Mouse (Mus musculus): ENCODE data around the gene Dll4. TPM values are rescaled to one million over a fixed set of nuclear protein-coding genes. Genes with fewer than 3 reads are reported as not detected.

Dll4 gene
- polyA plus RNA-seq, 1 experiment from 2014 or later = 3.3 TPM

DNA sequence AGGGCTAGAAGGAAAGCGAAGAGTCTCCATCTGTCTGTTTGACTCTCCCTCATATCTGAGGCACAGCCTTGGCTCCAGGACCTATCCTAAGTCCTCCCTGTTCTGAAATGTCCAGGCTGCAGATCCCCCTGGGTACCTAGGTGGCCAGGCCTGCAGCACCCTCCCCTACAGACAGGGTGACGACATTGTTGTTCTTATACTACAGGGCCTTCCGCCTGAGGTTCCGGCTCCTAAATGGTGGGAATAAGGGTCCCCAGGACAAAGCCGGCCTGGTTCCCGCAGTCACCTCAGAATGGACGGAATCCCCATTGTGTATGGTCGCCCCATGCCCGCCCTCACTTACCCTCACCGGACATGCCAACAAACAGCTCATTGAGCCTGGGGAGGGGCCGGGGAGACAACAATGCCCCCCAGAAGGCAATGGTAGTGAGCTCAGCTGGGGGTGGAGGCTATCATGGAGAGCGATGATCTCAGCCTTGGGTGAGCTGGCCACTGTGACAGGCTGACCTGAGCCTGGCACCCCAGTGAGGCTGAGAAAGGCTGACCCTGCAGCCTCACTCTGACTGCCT is 10.8 kb upstream of the Dll4 start:
- H3K27ac ChIP-seq = peak overlapping the region; percentile 44; the same call in 1 of the 2 replicates
- H3K4me3 ChIP-seq = no peak overlapping the region
- DNase-seq (ENCODE audit: extremely low spot score, low spot score) = no peak
- H3K27me3 ChIP-seq (ENCODE audit: poor library complexity, severe bottlenecking) = peaks cover 94% of the 10 kb centered on the region
- peaks cover 50% of the 10 kb centered on the region for H3K4me1 ChIP-seq
- 58% methylated on average over 12 of the region's 12 CpGs for WGBS
- no peaks in the 10 kb centered on the region for H3K36me3 ChIP-seq (replicated peaks)
- H3K9me3 ChIP-seq = peaks cover 4% of the 10 kb centered on the region; the same call in 1 of the 2 replicates

DNA sequence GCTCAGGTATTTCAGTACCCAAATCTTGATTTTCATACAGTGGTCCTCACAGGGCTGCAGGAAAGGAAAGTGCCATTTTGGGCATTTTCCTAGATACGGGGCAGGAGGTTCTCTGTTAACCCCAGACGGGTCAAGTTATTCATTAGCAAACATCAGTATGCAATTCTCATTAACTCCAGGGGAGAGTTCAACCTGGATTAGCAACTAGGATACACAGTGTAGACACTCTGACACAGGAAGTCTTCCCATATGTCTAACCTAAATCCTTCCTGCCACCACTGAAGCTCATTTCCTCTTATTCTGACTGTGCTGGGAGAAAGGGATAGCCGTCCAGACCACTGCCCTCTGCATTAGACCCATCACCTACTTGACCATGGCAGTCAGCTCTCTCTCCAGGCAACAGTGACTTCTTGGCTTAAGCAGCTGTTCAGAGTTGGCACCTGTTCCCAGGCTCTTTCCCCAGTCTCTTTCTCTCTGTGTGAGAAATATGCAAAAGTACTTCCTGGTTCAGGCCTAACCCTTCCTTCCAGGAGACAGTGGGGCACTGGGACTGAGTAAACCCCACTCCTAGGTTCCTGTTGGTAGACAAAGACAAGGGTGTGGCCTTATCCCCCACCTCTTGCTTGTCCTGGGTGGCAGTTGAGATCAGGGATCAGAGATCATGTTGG is 7.4 kb upstream of the Dll4 start:
- H3K4me1 ChIP-seq = peaks cover 46% of the 10 kb centered on the region
- WGBS = 76% methylated on average over 3 of the region's 3 CpGs
- H3K4me3 ChIP-seq = no peak overlapping the region
- H3K27ac ChIP-seq = no peak overlapping the region
- no peak for DNase-seq (ENCODE audit: extremely low spot score, low spot score)
- peaks cover 99% of the 10 kb centered on the region for H3K27me3 ChIP-seq (ENCODE audit: poor library complexity, severe bottlenecking)
- peaks cover 4% of the 10 kb centered on the region; the same call in 1 of the 2 replicates for H3K9me3 ChIP-seq
- H3K36me3 ChIP-seq (replicated peaks) = no peaks in the 10 kb centered on the region

DNA sequence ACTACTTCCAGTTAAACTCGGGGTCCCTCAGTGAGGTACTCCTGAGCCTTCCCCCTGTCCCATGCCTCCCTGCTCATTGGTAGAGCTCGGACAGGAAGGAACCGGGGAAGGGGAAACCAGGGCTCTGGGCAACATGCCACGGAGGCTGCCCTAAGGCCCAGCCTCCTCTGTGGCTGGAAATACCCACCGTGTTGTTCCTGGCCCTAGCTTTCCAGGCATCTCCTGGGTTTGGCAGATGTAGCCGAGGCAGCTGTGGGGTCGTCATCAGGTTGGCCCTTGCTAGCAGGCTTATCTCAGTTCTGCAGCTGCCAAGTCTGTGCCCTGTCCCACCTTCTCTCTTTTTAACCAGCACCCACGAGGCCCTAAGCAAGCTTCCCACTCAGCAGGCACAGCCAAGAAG is 5.0 kb upstream of the Dll4 start:
- Histone ChIP-seq H3K27me3 (ENCODE audit: poor library complexity, severe bottlenecking) (peaks cover 99% of the 10 kb centered on the region), H3K4me1 (peaks cover 47% of the 10 kb centered on the region), H3K27ac (no peak overlapping the region), H3K36me3 (replicated peaks) (no peaks in the 10 kb centered on the region), H3K4me3 (no peak overlapping the region), H3K9me3 (peaks cover 4% of the 10 kb centered on the region; the same call in 1 of the 2 replicates)
- WGBS = 77% methylated on average over 8 of the region's 8 CpGs
- no peak for DNase-seq (ENCODE audit: extremely low spot score, low spot score)

DNA sequence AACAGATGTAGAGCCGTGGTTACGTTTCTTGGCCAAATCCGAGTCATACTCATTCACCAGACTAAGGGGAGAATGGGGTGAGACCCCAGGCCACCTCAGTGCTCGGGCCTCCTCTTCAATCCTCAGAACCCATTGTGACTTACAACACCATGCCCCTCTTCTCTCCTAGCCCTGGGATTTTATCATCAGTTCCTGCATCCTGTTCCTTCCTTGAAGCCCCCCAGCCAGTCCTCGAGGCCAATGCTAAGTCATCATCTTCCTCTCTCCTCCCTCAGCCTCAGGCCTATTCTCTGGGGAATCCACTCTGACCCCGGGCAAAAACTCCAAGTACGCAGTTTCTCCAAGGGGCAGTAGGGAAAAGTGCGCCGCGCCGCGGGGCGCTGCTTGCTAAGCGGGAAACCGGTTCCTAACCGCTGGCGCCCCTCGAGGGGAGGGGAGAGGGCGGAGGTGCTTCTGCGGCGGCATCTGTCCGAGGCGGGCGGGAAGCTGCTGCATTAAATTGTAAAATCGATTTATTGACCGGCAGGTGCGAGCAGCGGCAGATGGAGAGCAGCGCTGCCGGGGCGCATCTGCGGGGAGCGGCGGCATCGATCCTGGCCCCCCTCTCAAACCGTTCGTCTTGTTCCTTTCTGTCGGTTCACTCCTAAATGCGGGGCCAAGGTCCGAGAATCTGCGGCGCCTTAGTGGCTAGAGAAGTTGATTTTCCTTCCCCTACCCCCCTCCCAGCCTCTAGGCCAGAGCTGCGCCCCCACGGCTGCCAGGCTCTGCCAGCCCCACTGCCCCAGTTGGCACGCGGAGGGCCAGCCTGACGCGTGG is 3.6 kb upstream of the Dll4 start:
- Histone ChIP-seq H3K27me3 (ENCODE audit: poor library complexity, severe bottlenecking) (peaks cover 100% of the 10 kb centered on the region), H3K4me3 (peak overlapping the region; percentile 41), H3K9me3 (no peaks in the 10 kb centered on the region), H3K36me3 (replicated peaks) (no peaks in the 10 kb centered on the region), H3K27ac (peak overlapping the region; percentile 27), H3K4me1 (peaks cover 61% of the 10 kb centered on the region)
- peak; percentile 42 for DNase-seq (ENCODE audit: extremely low spot score, low spot score)
- WGBS = 1% methylated on average over 48 of the region's 48 CpGs

DNA sequence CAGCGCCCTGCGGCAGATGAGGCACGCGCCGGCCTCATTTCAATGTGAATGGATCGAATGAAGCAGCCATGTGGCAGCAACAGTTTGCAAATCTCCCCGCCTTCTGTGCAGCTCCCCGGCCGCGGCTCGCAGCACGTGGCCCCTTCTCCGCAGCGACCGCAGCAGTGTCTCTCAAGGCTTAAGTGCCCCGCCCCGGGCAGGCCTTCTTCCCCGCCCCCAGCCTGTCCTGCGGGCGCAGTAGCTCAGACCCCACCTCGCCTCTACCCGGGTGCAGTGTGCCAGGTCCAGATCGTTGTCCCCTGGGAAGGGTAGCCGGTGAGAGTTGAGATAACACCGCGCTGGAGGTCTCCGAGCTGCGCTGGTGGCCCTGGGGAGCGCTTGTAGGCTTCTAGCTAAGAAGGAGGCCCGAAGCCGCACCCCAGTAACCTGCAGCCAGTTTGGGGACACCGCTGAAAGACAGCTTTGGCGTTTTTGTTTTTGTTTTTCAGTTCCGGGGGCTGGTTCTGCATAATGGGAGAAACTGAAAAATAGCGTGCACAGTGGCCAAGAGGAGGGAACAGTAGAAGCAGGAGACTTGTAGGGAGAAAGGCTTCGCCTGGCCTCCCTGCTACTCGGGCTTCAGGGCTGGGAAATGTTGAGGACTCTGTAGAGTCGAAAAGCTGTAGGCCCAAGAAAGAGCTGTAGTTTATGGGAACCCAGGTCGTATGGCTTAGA is 2.8 kb upstream of the Dll4 start:
- Histone ChIP-seq H3K27ac (peak overlapping the region; percentile 27), H3K4me1 (peaks cover 64% of the 10 kb centered on the region)

DNA sequence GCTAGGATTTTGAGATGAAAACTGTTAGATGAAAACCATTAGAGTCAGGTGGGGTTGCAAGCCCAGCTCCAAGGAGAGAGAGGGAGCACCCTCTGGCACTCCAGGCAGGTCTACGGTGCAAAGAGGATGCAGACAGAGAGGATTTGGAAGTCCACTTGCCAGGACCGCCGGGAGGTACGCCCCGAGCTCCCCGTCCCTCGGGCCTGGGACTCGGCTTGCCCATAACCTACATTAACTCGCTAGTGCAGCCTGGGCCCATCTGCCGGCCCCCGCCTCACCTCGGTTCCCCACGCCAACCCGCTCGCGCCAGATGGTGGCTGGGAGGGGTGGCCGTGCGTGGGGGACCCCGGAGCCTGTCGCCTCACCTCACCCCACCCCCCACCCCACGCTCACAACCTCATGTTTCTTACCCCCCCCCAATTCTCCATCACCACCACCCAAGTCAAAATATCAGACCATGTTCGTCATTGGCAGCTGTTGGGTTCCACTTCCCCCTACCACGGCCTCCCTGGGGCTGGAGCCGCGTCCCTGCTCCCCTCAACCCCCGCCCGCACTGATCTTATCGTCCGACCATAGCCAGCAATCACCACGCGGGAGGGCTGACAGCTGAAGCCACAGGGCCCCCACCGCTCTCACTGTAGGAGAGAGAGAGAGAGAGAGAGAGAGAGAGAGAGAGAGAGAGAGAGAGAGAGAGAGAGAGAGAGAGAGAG is 1.6 kb upstream of the Dll4 start:
- 1% methylated on average over 32 of the region's 32 CpGs for WGBS
- Histone ChIP-seq H3K27ac (no peak overlapping the region), H3K9me3 (no peaks in the 10 kb centered on the region), H3K27me3 (ENCODE audit: poor library complexity, severe bottlenecking) (peaks cover 100% of the 10 kb centered on the region), H3K36me3 (replicated peaks) (no peaks in the 10 kb centered on the region), H3K4me3 (peak overlapping the region; percentile 55), H3K4me1 (peaks cover 64% of the 10 kb centered on the region)
- no peak for DNase-seq (ENCODE audit: extremely low spot score, low spot score)

More for the DNA sequence above, 2.8 kb upstream of the Dll4 start:
- 1% methylated on average over 39 of the region's 39 CpGs for WGBS
- peak overlapping the region; percentile 41 for H3K4me3 ChIP-seq
- DNase-seq (ENCODE audit: extremely low spot score, low spot score) = peak; percentile 74
- no peaks in the 10 kb centered on the region for H3K36me3 ChIP-seq (replicated peaks)
- peaks cover 100% of the 10 kb centered on the region for H3K27me3 ChIP-seq (ENCODE audit: poor library complexity, severe bottlenecking)
- no peaks in the 10 kb centered on the region for H3K9me3 ChIP-seq

DNA sequence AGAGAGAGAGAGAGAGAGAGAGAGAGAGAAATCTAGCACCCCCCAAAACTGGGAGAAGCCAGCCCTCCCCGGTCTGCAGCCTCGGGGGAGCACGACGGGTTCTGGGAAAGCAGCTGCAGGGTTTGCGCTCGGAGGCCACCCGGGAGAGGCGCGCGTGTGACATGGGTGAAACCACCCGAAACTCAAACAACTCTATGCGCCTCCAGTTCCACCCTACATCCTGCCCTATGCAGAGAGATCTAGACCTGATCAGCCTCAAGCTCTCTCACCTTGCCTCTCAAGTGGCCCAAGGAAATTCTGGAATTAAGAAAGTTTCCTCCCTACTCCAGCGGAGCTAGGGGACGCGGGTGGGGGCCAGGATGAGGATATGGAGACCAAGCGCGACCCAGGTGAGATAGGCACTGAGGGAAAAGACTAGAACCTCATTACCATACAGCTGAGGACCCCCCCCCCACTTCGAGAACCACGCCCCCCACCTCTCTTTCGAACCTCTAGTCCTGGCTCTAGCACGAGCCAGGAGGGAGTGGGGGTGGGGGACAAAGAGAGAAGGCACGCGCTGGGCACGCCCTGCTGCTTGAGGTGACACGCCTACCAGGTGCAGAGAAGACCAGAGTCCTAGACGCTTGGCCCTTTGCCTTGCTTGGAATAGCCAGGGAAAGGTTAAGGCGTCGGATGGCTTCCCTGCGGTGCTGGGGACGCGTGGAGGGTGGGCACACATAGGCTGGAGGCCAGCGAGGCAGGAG is 837 bp upstream of the Dll4 start:
- 1% methylated on average over 32 of the region's 32 CpGs for WGBS
- Histone ChIP-seq H3K27me3 (ENCODE audit: poor library complexity, severe bottlenecking) (peaks cover 100% of the 10 kb centered on the region), H3K9me3 (no peaks in the 10 kb centered on the region), H3K4me3 (peak overlapping the region; percentile 55), H3K27ac (no peak overlapping the region), H3K36me3 (replicated peaks) (no peaks in the 10 kb centered on the region), H3K4me1 (peaks cover 68% of the 10 kb centered on the region)
- no peak for DNase-seq (ENCODE audit: extremely low spot score, low spot score)

DNA sequence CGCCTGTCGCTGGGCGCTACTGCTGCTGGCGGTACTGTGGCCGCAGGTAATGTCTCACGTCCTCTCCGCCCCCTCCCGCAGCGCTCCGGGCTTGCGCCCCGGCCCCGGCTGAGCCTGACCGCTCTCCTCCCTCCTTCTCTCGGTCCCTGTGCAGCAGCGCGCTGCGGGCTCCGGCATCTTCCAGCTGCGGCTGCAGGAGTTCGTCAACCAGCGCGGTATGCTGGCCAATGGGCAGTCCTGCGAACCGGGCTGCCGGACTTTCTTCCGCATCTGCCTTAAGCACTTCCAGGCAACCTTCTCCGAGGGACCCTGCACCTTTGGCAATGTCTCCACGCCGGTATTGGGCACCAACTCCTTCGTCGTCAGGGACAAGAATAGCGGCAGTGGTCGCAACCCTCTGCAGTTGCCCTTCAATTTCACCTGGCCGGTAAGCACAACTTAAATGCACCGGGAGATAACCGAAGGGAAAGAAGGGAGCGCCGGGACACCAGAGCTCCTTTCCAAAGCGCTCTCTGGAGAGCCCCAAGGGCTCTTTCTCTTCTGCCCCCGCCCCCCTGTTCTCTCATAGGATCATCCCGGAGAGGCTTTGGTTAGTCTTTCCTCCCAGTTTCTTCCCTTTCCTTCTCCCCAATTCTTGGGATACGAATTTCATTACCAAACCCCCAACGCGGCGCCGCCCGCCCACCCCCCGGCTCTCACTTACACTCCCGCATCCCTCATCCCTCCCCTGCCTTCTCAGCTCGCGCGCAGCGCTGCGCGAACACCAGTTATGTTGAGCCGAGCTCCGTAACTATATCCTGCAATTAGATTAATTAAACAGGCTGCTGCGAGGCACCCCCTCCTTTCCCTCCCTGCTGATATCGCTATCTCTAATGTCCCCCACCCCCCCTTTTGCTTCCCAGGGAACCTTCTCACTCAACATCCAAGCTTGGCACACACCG is 847 bp downstream of the Dll4 start:
- WGBS = under 1% methylated on average over 61 of the region's 61 CpGs
- DNase-seq (ENCODE audit: extremely low spot score, low spot score) = no peak

DNA sequence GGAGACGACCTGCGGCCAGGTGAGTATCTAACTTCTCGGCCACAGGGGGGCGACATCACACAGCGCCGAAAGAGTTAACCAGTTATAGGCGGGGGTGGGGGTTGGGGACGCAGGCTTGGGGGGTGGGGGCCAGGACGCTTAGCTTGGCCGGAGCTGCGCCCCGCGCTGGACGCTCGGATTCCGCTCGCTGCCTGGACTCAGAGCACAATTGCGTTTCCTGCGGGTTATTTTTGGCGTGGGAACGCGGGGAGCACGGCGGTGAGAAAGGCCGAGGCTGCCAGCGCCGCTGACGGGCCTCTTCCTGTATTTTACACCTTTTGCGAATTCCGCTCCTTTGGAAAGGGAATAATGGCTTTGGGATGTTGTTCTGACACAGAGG is 1.5 kb downstream of the Dll4 start:
- Histone ChIP-seq H3K9me3 (no peaks in the 10 kb centered on the region), H3K27ac (no peak overlapping the region), H3K36me3 (replicated peaks) (no peaks in the 10 kb centered on the region), H3K4me3 (peak overlapping the region; percentile 55), H3K27me3 (ENCODE audit: poor library complexity, severe bottlenecking) (peaks cover 100% of the 10 kb centered on the region), H3K4me1 (peaks cover 54% of the 10 kb centered on the region)
- peak; percentile 50 for DNase-seq (ENCODE audit: extremely low spot score, low spot score)
- WGBS = under 1% methylated on average over 30 of the region's 30 CpGs

More for the DNA sequence above, 847 bp downstream of the Dll4 start:
- no peaks in the 10 kb centered on the region for H3K36me3 ChIP-seq (replicated peaks)
- H3K4me1 ChIP-seq = peaks cover 61% of the 10 kb centered on the region
- H3K27ac ChIP-seq = peak overlapping the region; percentile 58
- H3K9me3 ChIP-seq = no peaks in the 10 kb centered on the region
- peaks cover 100% of the 10 kb centered on the region for H3K27me3 ChIP-seq (ENCODE audit: poor library complexity, severe bottlenecking)
- H3K4me3 ChIP-seq = peak overlapping the region; percentile 55

DNA sequence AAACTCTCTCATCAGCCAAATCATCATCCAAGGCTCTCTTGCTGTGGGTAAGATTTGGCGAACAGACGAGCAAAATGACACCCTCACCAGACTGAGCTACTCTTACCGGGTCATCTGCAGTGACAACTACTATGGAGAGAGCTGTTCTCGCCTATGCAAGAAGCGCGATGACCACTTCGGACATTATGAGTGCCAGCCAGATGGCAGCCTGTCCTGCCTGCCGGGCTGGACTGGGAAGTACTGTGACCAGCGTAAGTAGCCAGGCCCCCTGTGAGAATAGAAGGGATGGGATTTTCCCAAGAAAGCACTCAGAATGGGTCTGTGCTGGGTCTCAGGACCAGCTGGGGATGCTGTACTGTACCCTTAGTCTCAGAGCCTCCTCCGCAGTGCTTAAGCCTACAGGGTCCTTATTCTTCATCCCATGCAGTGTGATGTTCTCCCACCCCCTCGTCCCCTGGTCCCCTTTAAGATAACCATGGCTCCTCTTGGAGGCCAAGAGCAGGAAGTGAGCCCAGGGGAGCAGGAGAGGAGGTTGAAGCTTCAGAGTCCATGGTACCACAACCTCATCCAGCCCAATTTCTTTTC is 2.5 kb downstream of the Dll4 start:
- peak overlapping the region; percentile 55 for H3K4me3 ChIP-seq
- no peak overlapping the region for H3K27ac ChIP-seq
- H3K9me3 ChIP-seq = no peaks in the 10 kb centered on the region
- no peak for DNase-seq (ENCODE audit: extremely low spot score, low spot score)
- H3K27me3 ChIP-seq (ENCODE audit: poor library complexity, severe bottlenecking) = peaks cover 98% of the 10 kb centered on the region
- H3K4me1 ChIP-seq = peaks cover 45% of the 10 kb centered on the region
- H3K36me3 ChIP-seq (replicated peaks) = no peaks in the 10 kb centered on the region
- 13% methylated on average over 11 of the region's 11 CpGs for WGBS

Measured in forebrain, embryonic 10.5 days (tissue).